Mouse (Mus musculus) ovary, postnatal 36 days (tissue): Measurements from ENCODE around the gene Klk1b16.
"Not testable (repeated sequence)": the region's sequence is repeated elsewhere in the genome, so short reads cannot be mapped to it uniquely, and the experiment has no call there.

Experiments used
- DNase-seq: peaks from one replicate; pipeline ENCODE4 v3.0.0; 2022; ENCODE audit warnings: low spot score, mixed read lengths

Gene Klk1b16

DNA sequence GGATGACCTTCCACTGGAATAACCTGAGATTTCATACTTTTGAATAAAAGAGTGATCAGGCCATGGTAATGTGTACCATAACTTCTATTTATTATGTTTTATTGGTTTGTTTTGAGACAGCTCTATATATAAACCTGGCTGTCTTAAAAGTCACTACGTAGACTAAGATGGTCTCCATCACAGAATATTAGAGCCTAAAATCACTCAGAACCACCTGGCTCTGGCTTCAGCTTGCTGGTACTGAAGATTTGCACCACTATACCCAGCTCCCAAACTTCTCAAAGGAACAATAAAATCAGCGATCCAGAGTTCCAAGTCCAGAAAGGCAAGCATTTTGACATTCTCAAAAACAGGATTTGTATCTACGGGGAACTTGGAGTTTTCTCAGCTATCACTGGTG, at the start of gene Klk1b16:
Klk1b16 (plus strand) TSS at position 301 of the 400 bp plus-strand sequence.
- DNase-seq = no peak

DNA sequence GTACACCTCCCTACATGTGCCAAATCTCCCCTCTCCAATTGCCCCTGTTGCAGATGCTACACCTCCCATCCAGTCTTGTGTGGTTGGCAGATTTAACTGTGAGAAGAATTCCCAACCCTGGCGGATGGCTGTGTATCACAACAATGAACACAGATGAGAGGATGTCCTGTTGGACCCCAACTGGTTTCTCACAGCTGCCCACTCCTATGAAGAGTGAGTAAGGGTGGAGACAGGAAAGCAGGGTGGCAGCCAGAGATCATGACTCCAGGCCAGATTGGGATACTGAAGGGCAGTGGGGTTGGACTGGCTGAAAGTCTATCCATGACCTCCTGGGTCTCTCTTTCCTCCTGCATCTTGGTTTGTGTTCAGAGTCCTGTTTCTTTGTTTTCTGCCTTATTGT, 40.5 kb upstream of the Klk1b16 start:
- DNase-seq = no peak

DNA sequence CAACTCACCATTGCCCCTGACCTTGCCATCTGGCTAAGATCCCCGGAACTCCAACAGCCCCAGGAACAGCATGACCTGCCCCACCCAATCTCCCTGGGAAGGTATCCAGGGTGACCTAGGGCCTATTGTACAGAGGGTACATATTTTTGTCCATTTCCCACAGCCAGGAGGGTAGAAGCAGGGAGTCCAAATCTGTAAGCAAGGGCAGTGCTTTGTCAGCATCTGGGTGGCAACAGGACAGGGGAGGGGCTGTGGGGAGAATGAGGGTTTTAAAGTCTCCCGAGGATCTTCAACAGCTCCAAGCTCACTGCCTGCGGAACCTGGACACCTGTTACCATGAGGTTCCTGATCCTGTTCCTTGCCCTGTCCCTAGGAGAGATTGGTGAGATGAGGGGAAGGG, 34.5 kb upstream of the Klk1b16 start, which contains the start of gene Klk1b21:
Klk1b21 (plus strand) TSS at position 301 of the 400 bp plus-strand sequence.
- peak; percentile 5 for DNase-seq

DNA sequence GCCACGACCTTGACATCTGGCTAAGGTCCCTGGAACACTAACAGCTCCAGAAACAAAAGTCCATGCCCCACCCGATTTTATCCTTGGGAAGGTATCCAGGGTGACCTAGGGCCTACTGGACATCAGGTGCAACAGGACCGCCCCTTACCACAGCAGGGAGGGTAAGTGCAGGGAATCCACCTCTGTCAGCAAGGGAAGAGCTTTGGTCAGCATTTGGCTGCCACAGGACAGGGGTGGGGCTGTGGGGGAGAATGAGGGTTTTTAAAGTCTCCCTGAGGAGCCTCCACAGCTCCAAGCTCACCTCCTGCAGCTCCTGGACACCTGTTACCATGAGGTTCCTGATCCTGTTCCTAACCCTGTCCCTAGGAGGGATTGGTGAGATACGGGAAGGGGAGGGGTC, 24.2 kb upstream of the Klk1b16 start, which contains the start of gene Klk1b22:
Klk1b22 (plus strand) TSS at position 301 of the 400 bp plus-strand sequence.
- no peak for DNase-seq

DNA sequence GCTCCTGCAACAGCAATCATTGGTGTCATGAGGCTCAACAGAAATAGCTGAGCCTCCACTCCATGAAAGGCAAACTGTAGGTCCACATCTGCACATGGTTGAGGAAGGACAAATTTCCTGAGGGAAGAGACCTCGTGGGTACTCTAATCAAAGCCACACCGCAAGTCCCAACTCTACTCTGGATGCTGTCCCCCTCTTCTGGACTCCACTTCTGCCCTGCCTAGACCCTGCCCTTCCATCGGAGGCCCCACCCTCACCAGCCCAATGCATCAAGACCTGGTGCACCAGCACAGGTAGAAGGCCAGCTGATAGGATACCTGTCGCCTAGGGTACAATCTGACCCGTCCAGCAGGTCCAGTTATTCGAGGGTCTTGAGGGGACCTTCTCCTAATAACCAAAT, 13.1 kb upstream of the Klk1b16 start:
- DNase-seq = no peak

DNA sequence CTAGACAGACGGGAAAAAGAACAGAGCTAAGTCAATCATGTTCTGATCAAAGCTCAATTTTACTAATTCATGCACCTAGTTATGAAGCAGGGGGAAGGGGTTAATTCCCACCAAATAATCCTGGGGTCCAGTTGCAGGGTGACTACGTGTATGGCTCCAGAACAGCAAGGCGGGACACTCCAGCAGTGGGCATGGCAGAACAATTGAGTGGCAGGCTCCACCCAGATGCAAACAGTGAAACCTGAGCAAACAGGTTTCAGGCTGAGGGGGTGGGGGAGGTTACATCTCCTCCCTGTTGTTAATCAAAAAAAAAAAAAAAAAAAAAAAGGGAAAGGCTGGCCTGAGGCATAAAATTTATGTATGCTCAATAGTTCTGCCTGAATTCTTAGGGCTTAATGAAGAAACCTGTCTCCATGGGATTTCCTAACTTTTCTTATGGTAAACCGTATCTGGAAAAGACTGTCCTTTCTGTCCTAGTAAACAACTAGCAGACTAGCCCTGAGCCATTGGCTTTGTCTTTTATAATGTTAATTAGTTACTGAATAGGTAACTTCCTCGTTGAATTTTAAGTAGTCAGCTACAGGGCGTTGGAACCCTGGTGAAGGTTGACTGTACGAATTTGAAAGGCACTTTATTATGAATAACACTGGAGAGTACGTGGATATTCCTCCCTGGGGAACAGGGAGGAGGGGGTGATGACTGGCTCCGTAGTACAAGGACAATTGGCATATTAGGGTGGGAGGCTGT, 42.9 kb downstream of the Klk1b16 start:
- DNase-seq = no peak

DNA sequence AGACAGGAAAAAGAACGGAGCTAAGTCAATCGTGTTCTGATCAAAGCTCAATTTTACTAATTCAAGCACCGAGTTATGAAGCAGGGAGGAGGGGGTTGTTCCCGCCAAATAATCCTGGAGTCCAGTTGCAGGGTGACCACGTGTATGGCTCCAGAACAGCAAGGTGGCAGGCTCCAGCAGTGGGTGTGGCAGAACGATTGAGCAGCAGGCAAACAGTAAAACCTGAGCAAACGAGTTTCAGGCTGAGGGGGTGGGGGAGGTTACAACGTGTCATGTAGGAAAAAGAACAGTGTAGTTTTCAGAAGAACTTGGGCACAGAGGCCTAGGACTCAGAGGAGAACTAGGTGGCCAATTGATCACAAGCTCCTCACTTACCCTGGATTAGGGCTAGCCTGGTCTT, 49.9 kb downstream of the Klk1b16 start:
- not testable (repeated sequence) for DNase-seq

DNA sequence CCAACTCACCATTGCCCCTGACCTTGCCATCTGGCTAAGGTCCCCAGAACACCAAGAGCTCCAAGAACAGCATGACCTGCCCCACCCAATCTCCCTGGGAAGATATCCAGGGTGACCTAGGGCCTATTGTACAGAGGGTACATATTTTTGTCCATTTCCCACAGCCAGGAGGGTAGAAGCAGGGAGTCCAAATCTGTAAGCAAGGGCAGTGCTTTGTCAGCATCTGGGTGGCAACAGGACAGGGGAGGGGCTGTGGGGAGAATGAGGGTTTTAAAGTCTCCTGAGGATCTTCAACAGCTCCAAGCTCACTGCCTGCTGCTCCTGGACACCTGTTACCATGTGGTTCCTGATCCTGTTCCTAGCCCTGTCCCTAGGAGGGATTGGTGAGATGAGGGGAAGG, 51.4 kb downstream of the Klk1b16 start, which contains the start of gene Klk1b24:
Klk1b24 (plus strand) TSS at position 301 of the 400 bp plus-strand sequence.
- not testable (repeated sequence) for DNase-seq
